Mouse (Mus musculus) olfactory bulb, adult 2 months (tissue): Measurements from ENCODE around the gene Hist2h2be.

Source experiments
- CTCF ChIP-seq: fragments of 200-500 bp; IDR thresholded peaks from 2 replicates; pipeline ENCODE4 v1.5.1; 2012; ENCODE audit warnings: low read depth, mild to moderate bottlenecking, low read length, moderate library complexity; ENCODE audit not compliant: insufficient read depth
- POLR2A ChIP-seq: fragments of 200-500 bp; IDR thresholded peaks from 2 replicates; pipeline ENCODE4 v1.6.1; 2012; ENCODE audit warnings: mild to moderate bottlenecking, low read depth, low read length, moderate library complexity; ENCODE audit not compliant: insufficient read depth

DNA sequence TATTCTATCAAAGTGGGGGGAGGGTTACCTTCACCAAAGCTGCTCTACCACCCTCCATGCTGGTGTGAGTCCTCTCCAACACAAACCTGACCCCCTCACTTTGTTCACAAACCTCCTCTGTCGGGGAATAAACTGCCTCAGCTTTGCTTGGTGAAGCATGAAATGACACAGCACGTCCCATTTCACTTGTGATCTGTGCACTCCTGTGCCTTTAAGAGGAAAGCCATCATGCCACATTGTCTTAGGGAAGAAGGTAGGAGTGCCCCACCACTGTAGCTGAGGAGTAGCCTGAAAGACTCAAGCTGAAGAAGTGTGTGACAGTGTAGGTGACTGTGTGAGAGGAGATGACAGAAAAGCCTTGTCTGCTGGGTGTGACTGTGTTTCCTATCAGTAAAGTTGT, 4.5 kb downstream of the Hist2h2be start:
- TF ChIP-seq CTCF (no peak), POLR2A (no peak)
